Mouse (Mus musculus): ENCODE data around the gene Calb2. TPM values are rescaled to one million over a fixed set of nuclear protein-coding genes. Genes with fewer than 3 reads are reported as not detected.

The Calb2 gene
- total RNA-seq, 1 experiment = 3.2 TPM

- no peak for DNase-seq (ENCODE audit: low read depth, low spot score)
- Histone ChIP-seq H3K27ac (ENCODE audit: insufficient read depth, low read depth, low read length, poor library complexity, severe bottlenecking) (no peak overlapping the region), H3K36me3 (ENCODE audit: control insufficient read depth, insufficient read depth, low read length, poor library complexity, severe bottlenecking) (no peaks in the 10 kb centered on the region), H3K9me3 (ENCODE audit: control insufficient read depth, insufficient read depth, low read depth, low read length) (no peaks in the 10 kb centered on the region), H3K4me3 (ENCODE audit: insufficient read depth in 1 of 2, low read depth in 1 of 2, low read length in 2 of 2, poor library complexity in 1 of 2, severe bottlenecking in 1 of 2) (no peak overlapping the region), H3K4me1 (ENCODE audit: control insufficient read depth in 2 of 2, insufficient read depth in 2 of 2, low read length in 2 of 2, poor library complexity in 1 of 2) (no peaks in the 10 kb centered on the region), H3K9ac (ENCODE audit: insufficient read depth, low read depth, low read length, poor library complexity, severe bottlenecking) (no peak overlapping the region)
- TF ChIP-seq ZNF384 (IDR thresholded peaks at IDR 0.05; ENCODE audit: low read depth, low read length) = no peak
- peak; percentile 48; the same call in 1 of the 2 replicates for TF ChIP-seq ZC3H11A (IDR thresholded peaks at IDR 0.05; ENCODE audit: borderline replicate concordance, low read depth, low read length)
- in situ Hi-C loops (cut with MboI; ENCODE audit: low sequenced_read_pairs in 2 of 2, unreplicated experiment in 2 of 2) = no loop called here
Observed at GRCm38 (mm10) chr8:110145538-110145937, 22.5 kb downstream of the Calb2 start.

GRCm38 (mm10) chr8:110140770-110141169, 27.2 kb downstream of the Calb2 start:
- no peaks in the 10 kb centered on the region for H3K9me3 ChIP-seq (ENCODE audit: control insufficient read depth, insufficient read depth, low read depth, low read length)
- TF ChIP-seq HCFC1 (IDR thresholded peaks at IDR 0.05; ENCODE audit: borderline replicate concordance, insufficient read depth, low read length) (no peak), ZC3H11A (IDR thresholded peaks at IDR 0.05; ENCODE audit: borderline replicate concordance, low read depth, low read length) (no peak), MAFK (IDR thresholded peaks at IDR 0.05; ENCODE audit: insufficient read depth, low read depth, low read length) (no peak), CHD2 (IDR thresholded peaks at IDR 0.05; ENCODE audit: low read depth, low read length) (no peak), ZNF384 (IDR thresholded peaks at IDR 0.05; ENCODE audit: low read depth, low read length) (no peak)
- no peaks in the 10 kb centered on the region for H3K36me3 ChIP-seq (ENCODE audit: control insufficient read depth, insufficient read depth, low read length, poor library complexity, severe bottlenecking)
- H3K27ac ChIP-seq (ENCODE audit: insufficient read depth, low read depth, low read length, poor library complexity, severe bottlenecking) = no peak overlapping the region
- DNase-seq (ENCODE audit: low read depth, low spot score) = no peak
- no peaks in the 10 kb centered on the region for H3K4me1 ChIP-seq (ENCODE audit: control insufficient read depth in 2 of 2, insufficient read depth in 2 of 2, low read length in 2 of 2, poor library complexity in 1 of 2)
- in situ Hi-C loops (cut with MboI; ENCODE audit: low sequenced_read_pairs in 2 of 2, unreplicated experiment in 2 of 2) = no loop called here
- H3K4me3 ChIP-seq (ENCODE audit: insufficient read depth in 1 of 2, low read depth in 1 of 2, low read length in 2 of 2, poor library complexity in 1 of 2, severe bottlenecking in 1 of 2) = no peak overlapping the region
- no peak overlapping the region for H3K9ac ChIP-seq (ENCODE audit: insufficient read depth, low read depth, low read length, poor library complexity, severe bottlenecking)

GRCm38 (mm10) chr8:110140156-110140555, 27.9 kb downstream of the Calb2 start:
- TF ChIP-seq ZC3H11A (IDR thresholded peaks at IDR 0.05; ENCODE audit: borderline replicate concordance, low read depth, low read length) (no peak), HCFC1 (IDR thresholded peaks at IDR 0.05; ENCODE audit: borderline replicate concordance, insufficient read depth, low read length) (no peak), CHD2 (IDR thresholded peaks at IDR 0.05; ENCODE audit: low read depth, low read length) (no peak), ZNF384 (IDR thresholded peaks at IDR 0.05; ENCODE audit: low read depth, low read length) (no peak), MAFK (IDR thresholded peaks at IDR 0.05; ENCODE audit: insufficient read depth, low read depth, low read length) (no peak)
- Histone ChIP-seq H3K9me3 (ENCODE audit: control insufficient read depth, insufficient read depth, low read depth, low read length) (no peaks in the 10 kb centered on the region), H3K4me1 (ENCODE audit: control insufficient read depth in 2 of 2, insufficient read depth in 2 of 2, low read length in 2 of 2, poor library complexity in 1 of 2) (no peaks in the 10 kb centered on the region), H3K9ac (ENCODE audit: insufficient read depth, low read depth, low read length, poor library complexity, severe bottlenecking) (no peak overlapping the region), H3K27ac (ENCODE audit: insufficient read depth, low read depth, low read length, poor library complexity, severe bottlenecking) (no peak overlapping the region), H3K36me3 (ENCODE audit: control insufficient read depth, insufficient read depth, low read length, poor library complexity, severe bottlenecking) (no peaks in the 10 kb centered on the region), H3K4me3 (ENCODE audit: insufficient read depth in 1 of 2, low read depth in 1 of 2, low read length in 2 of 2, poor library complexity in 1 of 2, severe bottlenecking in 1 of 2) (no peak overlapping the region)
- DNase-seq (ENCODE audit: low read depth, low spot score) = no peak
- in situ Hi-C loops (cut with MboI; ENCODE audit: low sequenced_read_pairs in 2 of 2, unreplicated experiment in 2 of 2) = no loop called here

- H3K9me3 ChIP-seq (ENCODE audit: control insufficient read depth, insufficient read depth, low read depth, low read length) = no peaks in the 10 kb centered on the region
- no peaks in the 10 kb centered on the region; a peak in 1 of 4 replicates for H3K4me1 ChIP-seq (ENCODE audit: control insufficient read depth in 2 of 2, insufficient read depth in 2 of 2, low read length in 2 of 2, poor library complexity in 1 of 2)
- no peak for DNase-seq (ENCODE audit: low read depth, low spot score)
- H3K36me3 ChIP-seq (ENCODE audit: control insufficient read depth, insufficient read depth, low read length, poor library complexity, severe bottlenecking) = no peaks in the 10 kb centered on the region
- H3K27ac ChIP-seq (ENCODE audit: insufficient read depth, low read depth, low read length, poor library complexity, severe bottlenecking) = no peak overlapping the region
- no peak overlapping the region for H3K9ac ChIP-seq (ENCODE audit: insufficient read depth, low read depth, low read length, poor library complexity, severe bottlenecking)
- TF ChIP-seq HCFC1 (IDR thresholded peaks at IDR 0.05; ENCODE audit: borderline replicate concordance, insufficient read depth, low read length) (no peak), CHD2 (IDR thresholded peaks at IDR 0.05; ENCODE audit: low read depth, low read length) (no peak), ZC3H11A (IDR thresholded peaks at IDR 0.05; ENCODE audit: borderline replicate concordance, low read depth, low read length) (no peak), MAFK (IDR thresholded peaks at IDR 0.05; ENCODE audit: insufficient read depth, low read depth, low read length) (no peak), ZNF384 (IDR thresholded peaks at IDR 0.05; ENCODE audit: low read depth, low read length) (no peak)
- in situ Hi-C loops (cut with MboI; ENCODE audit: low sequenced_read_pairs in 2 of 2, unreplicated experiment in 2 of 2) = no loop called here
- H3K4me3 ChIP-seq (ENCODE audit: insufficient read depth in 1 of 2, low read depth in 1 of 2, low read length in 2 of 2, poor library complexity in 1 of 2, severe bottlenecking in 1 of 2) = no peak overlapping the region
Observed at GRCm38 (mm10) chr8:110135515-110135914, 32.5 kb downstream of the Calb2 start.

- no peak overlapping the region for H3K9ac ChIP-seq (ENCODE audit: insufficient read depth, low read depth, low read length, poor library complexity, severe bottlenecking)
- no peak for TF ChIP-seq ZC3H11A (IDR thresholded peaks at IDR 0.05; ENCODE audit: borderline replicate concordance, low read depth, low read length)
- no peak for TF ChIP-seq HCFC1 (IDR thresholded peaks at IDR 0.05; ENCODE audit: borderline replicate concordance, insufficient read depth, low read length)
- TF ChIP-seq CHD2 (IDR thresholded peaks at IDR 0.05; ENCODE audit: low read depth, low read length) = no peak
- no peak for TF ChIP-seq ZNF384 (IDR thresholded peaks at IDR 0.05; ENCODE audit: low read depth, low read length)
- no peak for TF ChIP-seq MAFK (IDR thresholded peaks at IDR 0.05; ENCODE audit: insufficient read depth, low read depth, low read length)
- no peak for DNase-seq (ENCODE audit: low read depth, low spot score)
- H3K4me3 ChIP-seq (ENCODE audit: insufficient read depth in 1 of 2, low read depth in 1 of 2, low read length in 2 of 2, poor library complexity in 1 of 2, severe bottlenecking in 1 of 2) = no peak overlapping the region
- H3K36me3 ChIP-seq (ENCODE audit: control insufficient read depth, insufficient read depth, low read length, poor library complexity, severe bottlenecking) = no peaks in the 10 kb centered on the region
- H3K27ac ChIP-seq (ENCODE audit: insufficient read depth, low read depth, low read length, poor library complexity, severe bottlenecking) = no peak overlapping the region
- in situ Hi-C loops (cut with MboI; ENCODE audit: low sequenced_read_pairs in 2 of 2, unreplicated experiment in 2 of 2) = no loop called here
- H3K9me3 ChIP-seq (ENCODE audit: control insufficient read depth, insufficient read depth, low read depth, low read length) = no peaks in the 10 kb centered on the region
- no peaks in the 10 kb centered on the region; a peak in 1 of 4 replicates for H3K4me1 ChIP-seq (ENCODE audit: control insufficient read depth in 2 of 2, insufficient read depth in 2 of 2, low read length in 2 of 2, poor library complexity in 1 of 2)
Observed at GRCm38 (mm10) chr8:110134236-110134635, 33.8 kb downstream of the Calb2 start.
